In genomic region chr5:100604061-100604460, GRCm38 (mm10) we compare ENCODE assay signal across 22 mouse cellular contexts. TPM values are rescaled to one million over a fixed set of nuclear protein-coding genes. Genes with fewer than 3 reads are reported as not detected.
DNase-seq lines count a peak whose midpoint lies in the region; ATAC-seq and TF ChIP-seq lines count a peak whose summit lies in the region.
"Had no signal": no experiment of that assay in that cellular context is flagged by ENCODE, and none has a peak within 500 bp of the region (broad histone marks: within the 10 kb centered on the region; RNA-seq: fewer than 3 reads in every experiment).

No protein-coding gene starts in this region.

- no peak for TF ChIP-seq CTCF in gastrocnemius, adult 2 months (IDR thresholded peaks at IDR 0.05)

- peak overlapping the region; percentile 59 for H3K4me2 ChIP-seq in myocyte (ENCODE audit: low read depth)
- H3K4me2 ChIP-seq: limb, embryonic 15.5 days; lung, embryonic 15.5 days; midbrain, embryonic 12.5 days had no signal

- no peak for TF ChIP-seq POLR2A in myocyte (IDR thresholded peaks at IDR 0.05; ENCODE audit: insufficient read length, low read depth)

- peaks cover 70% of the 10 kb centered on the region for H3K4me1 ChIP-seq in megakaryocyte, embryonic 14.5 days
- H3K4me1 ChIP-seq: hindbrain, embryonic 10.5 days; midbrain, embryonic 12.5 days had no signal

- H3K27me3 ChIP-seq in megakaryocyte, embryonic 14.5 days (replicated peaks), result no peaks in the 10 kb centered on the region
- no peaks in the 10 kb centered on the region for H3K27me3 ChIP-seq in myocyte (ENCODE audit: control insufficient read depth, insufficient read depth, insufficient read length)
- H3K27me3 ChIP-seq: limb, embryonic 15.5 days; lung, embryonic 15.5 days; midbrain, embryonic 12.5 days had no signal

- H3K27ac ChIP-seq in gastrocnemius, adult 2 months, result no peak overlapping the region
- H3K27ac ChIP-seq: heart, adult 2 months; hindbrain, embryonic 10.5 days; limb, embryonic 15.5 days; lung, embryonic 15.5 days; midbrain, embryonic 12.5 days had no signal

- H3K4me3 ChIP-seq in megakaryocyte, embryonic 14.5 days (replicated peaks), result peak overlapping the region; percentile 60
- no peak overlapping the region for H3K4me3 ChIP-seq in myocyte
- no peak overlapping the region for H3K4me3 ChIP-seq in gastrocnemius, adult 2 months
- H3K4me3 ChIP-seq: heart, adult 2 months; hindbrain, embryonic 10.5 days; limb, embryonic 15.5 days; lung, embryonic 15.5 days; midbrain, embryonic 12.5 days had no signal

- DNase-seq in kidney, adult 9 months, result peak; percentile 41
- DNase-seq in kidney, adult 18-20 months, result no peak
- no peak for DNase-seq in gastrocnemius, adult 2 months
- DNase-seq in cerebellum, adult 9-11 months, result no peak
- DNase-seq: adrenal gland, postnatal 10 days; cerebellum, adult 11 months; cerebellum, postnatal 36 days; forebrain, postnatal 0 days; gastrocnemius, postnatal 10 days; heart, adult 2 months; layer of hippocampus, postnatal 36 days; right cerebral cortex, postnatal 4 days; thymus, adult 18-20 months had no signal

- no peaks in the 10 kb centered on the region for H3K36me3 ChIP-seq in megakaryocyte, embryonic 14.5 days (replicated peaks; ENCODE audit: low read length)
- H3K36me3 ChIP-seq in myocyte (ENCODE audit: control insufficient read depth, insufficient read depth), result no peaks in the 10 kb centered on the region
- H3K36me3 ChIP-seq: hindbrain, embryonic 10.5 days; limb, embryonic 15.5 days; lung, embryonic 15.5 days; midbrain, embryonic 12.5 days had no signal

- ATAC-seq in megakaryocyte, adult 5-6 weeks (ENCODE audit: poor library complexity, severe bottlenecking), result no peak
- ATAC-seq in common myeloid progenitor, adult 5-6 weeks (replicated peaks; ENCODE audit: low read depth, poor library complexity, severe bottlenecking), result peak; percentile 48; the same call in 1 of the 2 replicates
- ATAC-seq: forebrain, postnatal 0 days had no signal

- no peak overlapping the region for H3ac ChIP-seq in myocyte (ENCODE audit: control insufficient read depth, insufficient read length)

- intact Hi-C loops in gastrocnemius, adult 2 months (cut with DNase I), result no loop called here

- no peaks in the 10 kb centered on the region for H3K9me3 ChIP-seq in megakaryocyte, embryonic 14.5 days
- H3K9me3 ChIP-seq: hindbrain, embryonic 10.5 days; limb, embryonic 15.5 days; lung, embryonic 15.5 days; midbrain, embryonic 12.5 days had no signal

- H3K79me2 ChIP-seq in myocyte (ENCODE audit: control insufficient read depth, insufficient read depth), result no peaks in the 10 kb centered on the region

TF ChIP-seq in myocyte, 11 proteins besides CTCF, POLR2A, EP300 and RAD21:
- no peak for TF ChIP-seq SRF (IDR thresholded peaks at IDR 0.05; ENCODE audit: control insufficient read depth, insufficient read length, low read depth)
- no peak for TF ChIP-seq CEBPB (IDR thresholded peaks at IDR 0.05; ENCODE audit: insufficient read depth, poor library complexity, severe bottlenecking)
- TF ChIP-seq E2F4 (IDR thresholded peaks at IDR 0.05; ENCODE audit: insufficient read depth), result no peak
- no peak for TF ChIP-seq MYOD1 (IDR thresholded peaks at IDR 0.05; ENCODE audit: control insufficient read depth in 1 of 3, insufficient read length in 2 of 3, low read depth in 2 of 3)
- no peak for TF ChIP-seq USF1 (IDR thresholded peaks at IDR 0.05; ENCODE audit: low read depth)
- no peak for TF ChIP-seq TCF3 (IDR thresholded peaks at IDR 0.05; ENCODE audit: insufficient read length, low read depth)

RNA-seq across cellular contexts. Expression of gene Plac8, which starts 32.0 kb away (rescaled TPM):
- 6.4 TPM in 1 of 2 replicates, not detected in the other for polyA plus RNA-seq in megakaryocyte, embryonic 14.5 days (2012; ENCODE audit: insufficient read depth, low replicate concordance)
- total RNA-seq in megakaryocyte, adult 5-6 weeks (2015), result 1,942 and 2,045 TPM in 2 replicates
- 1,369 and 1,731 TPM in 2 replicates for total RNA-seq in megakaryocyte, adult 5-6 weeks (2017)
- total RNA-seq in common myeloid progenitor, adult 5-6 weeks (2017), result 1,717 and 2,144 TPM in 2 replicates
- 4.8 TPM for polyA plus RNA-seq in myocyte (2012; fragmentation: generic; extraction: Trizol)
- not detected for total RNA-seq in gastrocnemius, adult 2 months (2021)
- total RNA-seq: layer of hippocampus, postnatal 36 days; left cerebral cortex, postnatal 25 days had no signal

Comparison
In these comparisons a context has a peak if more than half of its experiments do, and no peak if none do; other contexts are left out.
1. RNA of gene Plac8, which starts 32.0 kb away (total RNA-seq): 1,717 to 2,144 TPM in common myeloid progenitor, adult 5-6 weeks and 1,369 to 2,045 TPM in megakaryocyte, adult 5-6 weeks; not detected in gastrocnemius, adult 2 months; every median in the first group is over 1,000 times any median in the second.